Mouse (Mus musculus): ENCODE measurements around the gene Sgpp1. TPM values are rescaled to one million over a fixed set of nuclear protein-coding genes. Genes with fewer than 3 reads are reported as not detected.

The Sgpp1 gene
- total RNA-seq, 1 experiment = 4.8 TPM

GRCm38 (mm10) chr12:75772424-75773034 is 37.0 kb upstream of the Sgpp1 start:
- Histone ChIP-seq H3K27ac (ENCODE audit: insufficient read depth, low read depth, low read length, poor library complexity, severe bottlenecking) (no peak overlapping the region), H3K4me3 (ENCODE audit: insufficient read depth in 1 of 2, low read depth in 1 of 2, low read length in 2 of 2, poor library complexity in 1 of 2, severe bottlenecking in 1 of 2) (no peak overlapping the region), H3K9me3 (ENCODE audit: control insufficient read depth, insufficient read depth, low read depth, low read length) (no peaks in the 10 kb centered on the region), H3K36me3 (ENCODE audit: control insufficient read depth, insufficient read depth, low read length, poor library complexity, severe bottlenecking) (no peaks in the 10 kb centered on the region), H3K9ac (ENCODE audit: insufficient read depth, low read depth, low read length, poor library complexity, severe bottlenecking) (no peak overlapping the region), H3K4me1 (ENCODE audit: control insufficient read depth in 2 of 2, insufficient read depth in 2 of 2, low read length in 2 of 2, poor library complexity in 1 of 2) (no peaks in the 10 kb centered on the region)
- no peak for TF ChIP-seq HCFC1 (IDR thresholded peaks at IDR 0.05; ENCODE audit: borderline replicate concordance, insufficient read depth, low read length)
- TF ChIP-seq ZNF384 (IDR thresholded peaks at IDR 0.05; ENCODE audit: low read depth, low read length) = no peak
- TF ChIP-seq CHD2 (IDR thresholded peaks at IDR 0.05; ENCODE audit: low read depth, low read length) = no peak
- no peak for TF ChIP-seq MAFK (IDR thresholded peaks at IDR 0.05; ENCODE audit: insufficient read depth, low read depth, low read length)
- TF ChIP-seq ZC3H11A (IDR thresholded peaks at IDR 0.05; ENCODE audit: borderline replicate concordance, low read depth, low read length) = no peak
- peak; percentile 41 for DNase-seq (ENCODE audit: low read depth, low spot score)
- in situ Hi-C loops (cut with MboI; ENCODE audit: low sequenced_read_pairs in 2 of 2, unreplicated experiment in 2 of 2) = no loop called here

- TF ChIP-seq CHD2 (IDR thresholded peaks at IDR 0.05; ENCODE audit: low read depth, low read length) (no peak), MAFK (IDR thresholded peaks at IDR 0.05; ENCODE audit: insufficient read depth, low read depth, low read length) (no peak), HCFC1 (IDR thresholded peaks at IDR 0.05; ENCODE audit: borderline replicate concordance, insufficient read depth, low read length) (no peak), ZC3H11A (IDR thresholded peaks at IDR 0.05; ENCODE audit: borderline replicate concordance, low read depth, low read length) (no peak), ZNF384 (IDR thresholded peaks at IDR 0.05; ENCODE audit: low read depth, low read length) (no peak)
Observed at GRCm38 (mm10) chr12:75771410-75771809, 35.9 kb upstream of the Sgpp1 start.

DNA sequence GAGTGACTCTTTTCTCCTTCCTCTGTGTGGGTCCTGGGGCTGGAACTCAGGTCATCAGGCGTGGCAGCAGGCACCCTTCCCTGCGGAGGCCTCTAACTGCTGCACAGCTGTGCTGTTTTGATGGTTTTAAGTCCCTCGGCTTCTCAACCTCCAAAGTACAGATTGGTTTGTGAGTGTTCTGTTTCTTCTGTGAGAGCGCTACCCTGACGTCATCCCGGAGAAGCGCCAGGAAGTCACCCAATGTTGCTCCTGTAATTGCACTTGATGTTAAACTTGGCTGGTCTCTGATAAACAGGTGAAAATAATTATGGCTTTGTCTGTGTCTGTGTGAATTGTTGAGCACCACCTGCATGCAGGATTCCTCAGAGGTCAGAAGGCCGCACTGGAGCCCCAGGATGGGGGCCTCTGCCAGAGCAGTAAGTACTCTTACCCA is 31.4 kb upstream of the Sgpp1 start:
- Histone ChIP-seq H3K4me1 (ENCODE audit: control insufficient read depth in 2 of 2, insufficient read depth in 2 of 2, low read length in 2 of 2, poor library complexity in 1 of 2) (no peaks in the 10 kb centered on the region), H3K27ac (ENCODE audit: insufficient read depth, low read depth, low read length, poor library complexity, severe bottlenecking) (no peak overlapping the region), H3K9ac (ENCODE audit: insufficient read depth, low read depth, low read length, poor library complexity, severe bottlenecking) (no peak overlapping the region), H3K36me3 (ENCODE audit: control insufficient read depth, insufficient read depth, low read length, poor library complexity, severe bottlenecking) (no peaks in the 10 kb centered on the region), H3K4me3 (ENCODE audit: insufficient read depth in 1 of 2, low read depth in 1 of 2, low read length in 2 of 2, poor library complexity in 1 of 2, severe bottlenecking in 1 of 2) (no peak overlapping the region), H3K9me3 (ENCODE audit: control insufficient read depth, insufficient read depth, low read depth, low read length) (no peaks in the 10 kb centered on the region)
- in situ Hi-C loops (cut with MboI; ENCODE audit: low sequenced_read_pairs in 2 of 2, unreplicated experiment in 2 of 2) = no loop called here
- no peak for TF ChIP-seq ZC3H11A (IDR thresholded peaks at IDR 0.05; ENCODE audit: borderline replicate concordance, low read depth, low read length)
- no peak for DNase-seq (ENCODE audit: low read depth, low spot score)

More at GRCm38 (mm10) chr12:75771410-75771809, 35.9 kb upstream of the Sgpp1 start:
- in situ Hi-C loops (cut with MboI; ENCODE audit: low sequenced_read_pairs in 2 of 2, unreplicated experiment in 2 of 2) = no loop called here
- no peak for DNase-seq (ENCODE audit: low read depth, low spot score)
- Histone ChIP-seq H3K9me3 (ENCODE audit: control insufficient read depth, insufficient read depth, low read depth, low read length) (no peaks in the 10 kb centered on the region), H3K9ac (ENCODE audit: insufficient read depth, low read depth, low read length, poor library complexity, severe bottlenecking) (no peak overlapping the region), H3K36me3 (ENCODE audit: control insufficient read depth, insufficient read depth, low read length, poor library complexity, severe bottlenecking) (no peaks in the 10 kb centered on the region), H3K4me1 (ENCODE audit: control insufficient read depth in 2 of 2, insufficient read depth in 2 of 2, low read length in 2 of 2, poor library complexity in 1 of 2) (no peaks in the 10 kb centered on the region), H3K4me3 (ENCODE audit: insufficient read depth in 1 of 2, low read depth in 1 of 2, low read length in 2 of 2, poor library complexity in 1 of 2, severe bottlenecking in 1 of 2) (no peak overlapping the region), H3K27ac (ENCODE audit: insufficient read depth, low read depth, low read length, poor library complexity, severe bottlenecking) (no peak overlapping the region)

DNA sequence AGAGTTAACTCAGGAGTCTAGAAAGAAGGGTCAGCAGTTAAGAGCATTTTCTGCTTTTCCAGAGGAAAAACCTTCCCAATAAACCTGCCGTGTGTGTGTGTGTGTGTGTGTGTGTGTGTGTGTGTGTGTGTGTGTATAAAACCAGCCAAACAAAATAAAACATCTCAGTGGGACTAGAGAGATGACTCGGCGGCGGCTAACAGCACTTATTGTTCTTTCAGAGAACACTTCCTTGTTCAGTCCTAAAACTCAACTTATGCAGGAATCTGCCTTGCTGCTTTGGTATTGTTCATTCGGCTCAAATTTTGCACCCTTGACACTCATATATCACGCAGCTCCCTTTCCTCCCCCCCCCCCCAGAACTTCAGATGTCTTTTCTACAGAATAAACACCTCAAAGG is 30.9 kb upstream of the Sgpp1 start:
- DNase-seq (ENCODE audit: low read depth, low spot score) = no peak
- no peak overlapping the region for H3K27ac ChIP-seq (ENCODE audit: insufficient read depth, low read depth, low read length, poor library complexity, severe bottlenecking)
- no peaks in the 10 kb centered on the region for H3K4me1 ChIP-seq (ENCODE audit: control insufficient read depth in 2 of 2, insufficient read depth in 2 of 2, low read length in 2 of 2, poor library complexity in 1 of 2)
- H3K4me3 ChIP-seq (ENCODE audit: insufficient read depth in 1 of 2, low read depth in 1 of 2, low read length in 2 of 2, poor library complexity in 1 of 2, severe bottlenecking in 1 of 2) = no peak overlapping the region
- H3K36me3 ChIP-seq (ENCODE audit: control insufficient read depth, insufficient read depth, low read length, poor library complexity, severe bottlenecking) = no peaks in the 10 kb centered on the region
- no peak overlapping the region for H3K9ac ChIP-seq (ENCODE audit: insufficient read depth, low read depth, low read length, poor library complexity, severe bottlenecking)
- in situ Hi-C loops (cut with MboI; ENCODE audit: low sequenced_read_pairs in 2 of 2, unreplicated experiment in 2 of 2) = no loop called here
- no peak for TF ChIP-seq HCFC1 (IDR thresholded peaks at IDR 0.05; ENCODE audit: borderline replicate concordance, insufficient read depth, low read length)
- no peak for TF ChIP-seq CHD2 (IDR thresholded peaks at IDR 0.05; ENCODE audit: low read depth, low read length)
- no peak for TF ChIP-seq MAFK (IDR thresholded peaks at IDR 0.05; ENCODE audit: insufficient read depth, low read depth, low read length)
- no peak for TF ChIP-seq ZNF384 (IDR thresholded peaks at IDR 0.05; ENCODE audit: low read depth, low read length)
- TF ChIP-seq ZC3H11A (IDR thresholded peaks at IDR 0.05; ENCODE audit: borderline replicate concordance, low read depth, low read length) = no peak
- H3K9me3 ChIP-seq (ENCODE audit: control insufficient read depth, insufficient read depth, low read depth, low read length) = no peaks in the 10 kb centered on the region

GRCm38 (mm10) chr12:75765751-75766150 is 30.2 kb upstream of the Sgpp1 start:
- Histone ChIP-seq H3K36me3 (ENCODE audit: control insufficient read depth, insufficient read depth, low read length, poor library complexity, severe bottlenecking) (no peaks in the 10 kb centered on the region), H3K9me3 (ENCODE audit: control insufficient read depth, insufficient read depth, low read depth, low read length) (no peaks in the 10 kb centered on the region), H3K27ac (ENCODE audit: insufficient read depth, low read depth, low read length, poor library complexity, severe bottlenecking) (no peak overlapping the region), H3K4me3 (ENCODE audit: insufficient read depth in 1 of 2, low read depth in 1 of 2, low read length in 2 of 2, poor library complexity in 1 of 2, severe bottlenecking in 1 of 2) (no peak overlapping the region), H3K9ac (ENCODE audit: insufficient read depth, low read depth, low read length, poor library complexity, severe bottlenecking) (no peak overlapping the region), H3K4me1 (ENCODE audit: control insufficient read depth in 2 of 2, insufficient read depth in 2 of 2, low read length in 2 of 2, poor library complexity in 1 of 2) (no peaks in the 10 kb centered on the region)
- in situ Hi-C loops (cut with MboI; ENCODE audit: low sequenced_read_pairs in 2 of 2, unreplicated experiment in 2 of 2) = no loop called here
- TF ChIP-seq CHD2 (IDR thresholded peaks at IDR 0.05; ENCODE audit: low read depth, low read length) (no peak), MAFK (IDR thresholded peaks at IDR 0.05; ENCODE audit: insufficient read depth, low read depth, low read length) (no peak), HCFC1 (IDR thresholded peaks at IDR 0.05; ENCODE audit: borderline replicate concordance, insufficient read depth, low read length) (no peak), ZC3H11A (IDR thresholded peaks at IDR 0.05; ENCODE audit: borderline replicate concordance, low read depth, low read length) (no peak), ZNF384 (IDR thresholded peaks at IDR 0.05; ENCODE audit: low read depth, low read length) (no peak)
- no peak for DNase-seq (ENCODE audit: low read depth, low spot score)

Data from ES-E14 (cell line).